Mouse (Mus musculus) liver, postnatal 0 days (tissue): ENCODE measurements around the gene Cog3. TPM values are rescaled to one million over a fixed set of nuclear protein-coding genes. Genes with fewer than 3 reads are reported as not detected.

Source experiments
- ATAC-seq: fragments of 200-750 bp; cut with Nextera tagmentation; 2 replicates; pipeline ENCODE4 v1.8.0; 2017; ENCODE audit warnings: mild to moderate bottlenecking, moderate library complexity
- DNase-seq: peaks from one replicate; pipeline ENCODE4 v3.0.0-alpha.2; 2016
- H3K27ac ChIP-seq: fragments of 300-500 bp; sonication (generic); 2 replicates; pipeline ENCODE4 v1.5.1; 2014; ENCODE audit warnings: antibody characterized with exemption, moderate library complexity, mild to moderate bottlenecking, low read depth
- H3K27me3 ChIP-seq: fragments of 300-500 bp; sonication (generic); 2 replicates; pipeline ENCODE4 v1.6.1; 2014; ENCODE audit warnings: low read length, control low read depth, mixed read lengths; ENCODE audit not compliant: insufficient read depth
- H3K36me3 ChIP-seq: fragments of 300-500 bp; sonication (generic); replicated peaks from 2 replicates; pipeline ENCODE4 v1.6.1; 2014; ENCODE audit warnings: mild to moderate bottlenecking, control low read depth, low read length, moderate library complexity, mixed read lengths; ENCODE audit not compliant: insufficient read depth
- H3K4me1 ChIP-seq: fragments of 300-500 bp; sonication (generic); 2 replicates; pipeline ENCODE4 v1.6.1; 2014; ENCODE audit warnings: antibody characterized with exemption, mild to moderate bottlenecking, control low read depth; ENCODE audit not compliant: insufficient read depth
- H3K4me2 ChIP-seq: fragments of 300-500 bp; sonication (generic); 2 replicates; pipeline ENCODE4 v1.6.1; 2014; ENCODE audit warnings: low read depth, mild to moderate bottlenecking, low read length, moderate library complexity, mixed read lengths
- H3K4me3 ChIP-seq: fragments of 300-500 bp; sonication (generic); 2 replicates; pipeline ENCODE4 v1.5.1; 2014; ENCODE audit warnings: low read depth, low read length
- H3K9ac ChIP-seq: fragments of 300-500 bp; sonication (generic); replicated peaks from 2 replicates; pipeline ENCODE4 v1.6.1; 2014; ENCODE audit warnings: mild to moderate bottlenecking, moderate library complexity
- H3K9me3 ChIP-seq: fragments of 300-500 bp; sonication (generic); 2 replicates; pipeline ENCODE4 v1.6.1; 2016; ENCODE audit warnings: mild to moderate bottlenecking, control low read depth, low read length, mixed read lengths
- CTCF ChIP-seq: sonication (generic); IDR thresholded peaks from 2 replicates; pipeline ENCODE4 v1.5.1; 2016; ENCODE audit warnings: antibody characterized with exemption, low read depth
- EP300 ChIP-seq: IDR thresholded peaks from 2 replicates; pipeline ENCODE4 v1.6.1; 2016; ENCODE audit warnings: antibody characterized with exemption, low read depth, mild to moderate bottlenecking
- WGBS: fragments of 180-500 bp; shearing (Covaris S2); extraction: QIAGEN DNeasy Blood & Tissue Kit; methylation state at CpG from one replicate; pipeline ENCODE4 v1.1.7; 2014; ENCODE audit not compliant: insufficient replicate concordance; 5-methylcytosine and 5-hydroxymethylcytosine counted together
- polyA plus RNA-seq: library from polyadenylated mRNA; unstranded; fragments of >200 nt; fragmentation: Nextera tagmentation; extraction: Ambion mirVana; gene quantifications from 2 replicates; pipeline ENCODE4 v1.2.1, GENCODE M21; 2015

Gene Cog3
- polyA plus RNA-seq, 1 experiment from 2014 or later, result 4.7 TPM

- Histone ChIP-seq H3K27me3 (no peaks in the 10 kb centered on the region), H3K4me3 (no peak overlapping the region), H3K36me3 (no peaks in the 10 kb centered on the region), H3K4me2 (no peak overlapping the region), H3K27ac (no peak overlapping the region), H3K9ac (no peak overlapping the region), H3K9me3 (no peaks in the 10 kb centered on the region), H3K4me1 (peaks cover 26% of the 10 kb centered on the region)
- ATAC-seq, result no peak
- DNase-seq, result no peak
- 76% methylated on average over 3 of the region's 3 CpGs for WGBS
- TF ChIP-seq CTCF (no peak), EP300 (no peak)
These were observed 37.1 kb upstream of the Cog3 start for GRCm38 (mm10) chr14:75791372-75791771.

- Histone ChIP-seq H3K9me3 (no peaks in the 10 kb centered on the region), H3K27me3 (no peaks in the 10 kb centered on the region), H3K36me3 (no peaks in the 10 kb centered on the region), H3K9ac (no peak overlapping the region), H3K4me3 (no peak overlapping the region), H3K27ac (peak overlapping the region; percentile 31; the same call in 1 of the 2 replicates), H3K4me1 (peaks cover 31% of the 10 kb centered on the region), H3K4me2 (no peak overlapping the region)
- TF ChIP-seq EP300 (peak; percentile 64), CTCF (no peak)
- 47% methylated on average over 3 of the region's 3 CpGs for WGBS
- ATAC-seq (no peak; the same call in 1 of the 2 replicates), DNase-seq (no peak)
These were observed 36.2 kb upstream of the Cog3 start for GRCm38 (mm10) chr14:75790411-75790996.

DNA sequence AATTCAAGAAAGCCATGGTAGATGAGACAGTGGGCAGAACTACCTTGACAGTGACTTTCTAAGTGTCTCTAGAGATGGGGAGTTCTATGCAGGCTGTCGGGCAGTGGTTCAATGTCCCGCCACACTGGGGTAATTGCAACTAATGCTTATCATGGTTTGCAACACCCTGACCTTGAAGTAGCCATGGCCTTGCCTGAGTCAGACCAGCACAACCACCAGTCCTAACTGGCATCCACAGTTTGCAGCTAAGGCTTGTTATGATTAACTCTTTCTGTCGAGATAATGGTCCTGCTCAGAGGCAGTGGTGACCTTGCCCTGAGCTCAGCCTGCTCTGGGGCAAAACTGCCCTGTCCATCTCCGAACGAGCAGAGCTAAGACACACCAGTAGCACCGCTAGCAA lies 35.0 kb upstream of the Cog3 start:
- no peak for TF ChIP-seq EP300
- no peak for TF ChIP-seq CTCF
- H3K4me2 ChIP-seq, result no peak overlapping the region
- no peaks in the 10 kb centered on the region for H3K27me3 ChIP-seq
- H3K9ac ChIP-seq, result no peak overlapping the region
- no peaks in the 10 kb centered on the region for H3K36me3 ChIP-seq
- H3K4me3 ChIP-seq, result no peak overlapping the region
- ATAC-seq (no peak), DNase-seq (no peak)
- no peak overlapping the region for H3K27ac ChIP-seq
- no peaks in the 10 kb centered on the region for H3K9me3 ChIP-seq
- WGBS, result 76% methylated on average over 6 of the region's 6 CpGs
- peaks cover 26% of the 10 kb centered on the region for H3K4me1 ChIP-seq

DNA sequence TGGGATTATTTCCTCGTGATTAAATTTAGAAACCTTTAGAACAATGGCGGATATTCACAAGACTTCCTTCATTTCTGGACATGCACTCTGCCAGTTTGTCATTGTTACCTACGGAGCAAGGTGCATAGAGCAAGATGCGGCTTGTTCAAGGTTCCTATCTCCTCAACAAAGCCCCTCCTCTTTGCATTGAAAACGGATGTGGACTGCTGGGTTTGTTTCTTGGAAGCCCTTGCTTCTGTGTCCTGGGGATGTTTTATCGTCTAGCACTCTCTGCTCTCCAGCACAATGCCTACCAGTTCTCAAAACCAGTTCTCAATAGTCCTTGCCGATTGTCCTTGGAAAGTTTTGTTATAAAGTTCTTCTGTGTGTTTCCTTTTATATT lies 33.5 kb upstream of the Cog3 start:
- no peak overlapping the region for H3K9ac ChIP-seq
- no peak for DNase-seq
- peak overlapping the region; percentile 94 for H3K4me3 ChIP-seq
- TF ChIP-seq EP300, result no peak
- no peak for TF ChIP-seq CTCF
- no peak for ATAC-seq
- 28% methylated on average over 7 of the region's 7 CpGs for whole genome bisulfite sequencing
- H3K9me3 ChIP-seq, result no peaks in the 10 kb centered on the region
- peaks cover 18% of the 10 kb centered on the region for H3K4me1 ChIP-seq
- no peaks in the 10 kb centered on the region for H3K36me3 ChIP-seq
- H3K4me2 ChIP-seq, result peak overlapping the region; percentile 77
- no peak overlapping the region for H3K27ac ChIP-seq
- no peaks in the 10 kb centered on the region for H3K27me3 ChIP-seq

GRCm38 (mm10) chr14:75786868-75787793 lies 32.8 kb upstream of the Cog3 start, which contains the start of gene Slc25a30:
Gene Slc25a30, minus strand, starts transcription at chr14:75787037.
- peak within 1 kb of the TSS; percentile 77 for H3K4me2 ChIP-seq
- no peaks in the 10 kb centered on the region for H3K9me3 ChIP-seq
- DNase-seq (peak; percentile 98), ATAC-seq (peak; percentile 97)
- no peaks in the 10 kb centered on the region for H3K36me3 ChIP-seq
- peak within 1 kb of the TSS; percentile 94 for H3K4me3 ChIP-seq
- H3K27ac ChIP-seq, result peak within 1 kb of the TSS; percentile 86
- WGBS, result 4% methylated on average over 43 of the region's 51 CpGs
- TF ChIP-seq CTCF, result 0 out of 2 replicates have a peak, but pooled peaks have one; percentile 0
- no peak for TF ChIP-seq EP300
- peak within 1 kb of the TSS; percentile 83 for H3K9ac ChIP-seq
- no peaks in the 10 kb centered on the region for H3K27me3 ChIP-seq
- H3K4me1 ChIP-seq, result peaks cover 18% of the 10 kb centered on the region

GRCm38 (mm10) chr14:75786424-75786867 lies 32.1 kb upstream of the Cog3 start:
- ATAC-seq (peak; percentile 67), DNase-seq (no peak)
- H3K27me3 ChIP-seq, result no peaks in the 10 kb centered on the region
- no peaks in the 10 kb centered on the region for H3K9me3 ChIP-seq
- TF ChIP-seq CTCF, result no peak; the same call in 1 of the 2 replicates
- no peak for TF ChIP-seq EP300
- peak overlapping the region; percentile 77 for H3K4me2 ChIP-seq
- peak overlapping the region; percentile 86 for H3K27ac ChIP-seq
- H3K36me3 ChIP-seq, result no peaks in the 10 kb centered on the region
- peaks cover 18% of the 10 kb centered on the region for H3K4me1 ChIP-seq
- under 1% methylated on average over 31 of the region's 31 CpGs for WGBS
- peak overlapping the region; percentile 83 for H3K9ac ChIP-seq
- peak overlapping the region; percentile 94 for H3K4me3 ChIP-seq
